Mouse (Mus musculus) heart, embryonic 11.5 days (tissue): ENCODE measurements around the gene Myh7. TPM values are rescaled to one million over a fixed set of nuclear protein-coding genes. Genes with fewer than 3 reads are reported as not detected.
"Not testable (repeated sequence)": the region's sequence is repeated elsewhere in the genome, so short reads cannot be mapped to it uniquely, and the experiment has no call there.

ENCODE experiments used
- ATAC-seq: fragments of 200-750 bp; cut with Nextera tagmentation; replicated peaks from 2 replicates; pipeline ENCODE4 v1.8.0; 2017; ENCODE audit warnings: moderate library complexity; ENCODE audit not compliant: insufficient number of reproducible peaks, low FRiP score, low TSS enrichment
- H3K27ac ChIP-seq: fragments of 300-500 bp; sonication (generic); 2 replicates; pipeline ENCODE4 v1.5.1; 2014; ENCODE audit warnings: mild to moderate bottlenecking, low read depth, low read length
- H3K27me3 ChIP-seq: fragments of 300-500 bp; sonication (generic); 2 replicates; pipeline ENCODE4 v1.6.1; 2014; ENCODE audit warnings: mild to moderate bottlenecking, low read length, mixed read lengths; ENCODE audit not compliant: control insufficient read depth, insufficient read depth
- H3K36me3 ChIP-seq: fragments of 300-500 bp; sonication (generic); 2 replicates; pipeline ENCODE4 v1.6.1; 2014; ENCODE audit warnings: mild to moderate bottlenecking, low read length, moderate library complexity, mixed read lengths; ENCODE audit not compliant: control insufficient read depth, insufficient read depth
- H3K4me1 ChIP-seq: fragments of 300-500 bp; sonication (generic); 2 replicates; pipeline ENCODE4 v1.6.1; 2014; ENCODE audit warnings: low read length; ENCODE audit not compliant: control insufficient read depth, insufficient read depth
- H3K4me2 ChIP-seq: fragments of 300-500 bp; sonication (generic); 2 replicates; pipeline ENCODE4 v1.6.1; 2014; ENCODE audit warnings: mild to moderate bottlenecking, moderate library complexity
- H3K4me3 ChIP-seq: fragments of 300-500 bp; sonication (generic); 2 replicates; pipeline ENCODE4 v1.5.1; 2014; ENCODE audit warnings: low read depth, low read length
- H3K9ac ChIP-seq: fragments of 300-500 bp; sonication (generic); 2 replicates; pipeline ENCODE4 v1.6.1; 2014; ENCODE audit warnings: mild to moderate bottlenecking, low read depth, low read length, moderate library complexity
- H3K9me3 ChIP-seq: fragments of 300-500 bp; sonication (generic); replicated peaks from 2 replicates; pipeline ENCODE4 v1.6.1; 2016; ENCODE audit warnings: low read length; ENCODE audit not compliant: control insufficient read depth
- WGBS: fragments of 180-500 bp; shearing (Covaris S2); extraction: QIAGEN DNeasy Blood & Tissue Kit; methylation state at CpG from one replicate; pipeline ENCODE4 v1.1.7; 2014; ENCODE audit not compliant: insufficient replicate concordance; 5-methylcytosine and 5-hydroxymethylcytosine counted together
- polyA plus RNA-seq: library from polyadenylated mRNA; unstranded; fragments of >200 nt; fragmentation: Nextera tagmentation; extraction: Ambion mirVana; gene quantifications from 2 replicates; pipeline ENCODE4 v1.2.1, GENCODE M21; 2014

Myh7 gene
- 3,446 and 4,122 TPM in 2 replicates for polyA plus RNA-seq

- peak; percentile 45 for ATAC-seq
- Histone ChIP-seq H3K4me2 (peak within 1 kb of the TSS; percentile 70), H3K9ac (peak within 1 kb of the TSS; percentile 91), H3K27ac (peak within 1 kb of the TSS; percentile 99), H3K36me3 (peaks cover 5% of the 10 kb centered on the region), H3K9me3 (no peaks in the 10 kb centered on the region), H3K4me3 (peak within 1 kb of the TSS; percentile 46), H3K27me3 (peaks cover 7% of the 10 kb centered on the region; the same call in 1 of the 2 replicates), H3K4me1 (peaks cover 20% of the 10 kb centered on the region)
- WGBS = 27% methylated on average over 11 of the region's 11 CpGs
Measured at GRCm38 (mm10) chr14:54994136-54994868, at the start of gene Myh7. Gene Myh7, minus strand, starts transcription at chr14:54994626.

DNA sequence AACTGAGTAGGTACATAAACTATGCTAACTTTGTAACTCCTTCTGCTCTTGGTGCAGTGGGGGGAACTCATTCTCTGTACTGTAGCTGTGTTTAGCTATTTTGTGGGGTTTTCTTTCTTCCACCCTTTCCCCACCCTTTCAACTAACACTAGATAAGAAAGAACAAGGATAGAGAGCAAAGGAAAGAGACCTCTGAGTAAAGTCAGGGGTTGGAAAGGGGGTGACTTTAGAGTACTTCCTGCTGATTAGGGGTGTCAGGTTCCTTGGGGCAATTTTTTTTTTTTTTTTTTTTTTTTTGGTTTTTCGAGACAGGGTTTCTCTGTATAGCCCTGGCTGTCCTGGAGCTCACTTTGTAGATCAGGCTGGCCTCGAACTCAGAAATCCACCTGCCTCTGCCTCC is 49.3 kb upstream of the Myh7 start:
- no CpG with 5 or more reads among the region's 2 CpGs for WGBS
- not testable (repeated sequence) for H3K4me1 ChIP-seq, H3K4me3 ChIP-seq, H3K9me3 ChIP-seq, H3K27ac ChIP-seq, H3K36me3 ChIP-seq, H3K27me3 ChIP-seq, H3K4me2 ChIP-seq, H3K9ac ChIP-seq, ATAC-seq

- 43% methylated on average over 19 of the region's 19 CpGs for WGBS
- Histone ChIP-seq H3K4me1 (peaks cover 7% of the 10 kb centered on the region), H3K9ac (no peak overlapping the region), H3K4me2 (no peak overlapping the region), H3K27me3 (no peaks in the 10 kb centered on the region), H3K4me3 (no peak overlapping the region), H3K36me3 (no peaks in the 10 kb centered on the region), H3K9me3 (no peaks in the 10 kb centered on the region), H3K27ac (no peak overlapping the region)
- no peak for ATAC-seq
Measured at GRCm38 (mm10) chr14:55032695-55033225, 38.3 kb upstream of the Myh7 start.

DNA sequence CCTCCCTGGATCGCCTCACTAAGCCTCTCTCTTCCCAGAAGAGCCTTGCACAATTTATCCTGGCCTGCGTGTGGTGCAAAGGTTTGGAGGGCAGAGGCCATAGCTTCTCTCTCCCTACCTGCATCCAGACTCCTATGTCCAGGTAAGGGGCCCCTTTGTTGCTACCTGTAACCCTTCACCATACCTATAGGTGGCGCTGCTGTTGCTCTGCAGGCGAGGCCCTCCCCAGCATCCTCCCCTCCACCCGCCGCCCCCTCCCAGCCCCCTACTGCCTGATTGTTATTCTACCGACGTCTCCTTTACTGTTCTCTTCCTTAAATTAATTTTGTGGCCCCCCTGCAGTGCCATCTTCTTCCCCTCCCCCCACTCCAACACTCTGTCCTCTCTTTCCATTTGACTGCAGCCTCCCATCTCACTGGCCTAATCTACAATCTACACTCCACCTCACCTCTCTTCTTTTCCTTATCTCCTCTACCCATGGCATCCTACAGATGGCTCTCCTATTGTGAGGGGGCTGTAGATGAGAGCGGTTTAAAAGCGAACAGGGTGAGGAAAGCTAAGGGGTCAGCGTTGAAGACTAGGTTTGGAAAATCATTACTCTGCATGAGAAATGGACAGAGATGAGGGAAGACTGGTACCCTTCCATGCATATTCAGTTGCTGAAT is 34.7 kb upstream of the Myh7 start:
- no peaks in the 10 kb centered on the region for H3K27me3 ChIP-seq
- no peak overlapping the region for H3K27ac ChIP-seq
- H3K9me3 ChIP-seq = no peaks in the 10 kb centered on the region
- H3K4me3 ChIP-seq = no peak overlapping the region
- no peak for ATAC-seq
- H3K4me2 ChIP-seq = no peak overlapping the region
- 6% methylated on average over 11 of the region's 11 CpGs for WGBS
- H3K36me3 ChIP-seq = no peaks in the 10 kb centered on the region
- H3K9ac ChIP-seq = no peak overlapping the region
- peaks cover 7% of the 10 kb centered on the region for H3K4me1 ChIP-seq

DNA sequence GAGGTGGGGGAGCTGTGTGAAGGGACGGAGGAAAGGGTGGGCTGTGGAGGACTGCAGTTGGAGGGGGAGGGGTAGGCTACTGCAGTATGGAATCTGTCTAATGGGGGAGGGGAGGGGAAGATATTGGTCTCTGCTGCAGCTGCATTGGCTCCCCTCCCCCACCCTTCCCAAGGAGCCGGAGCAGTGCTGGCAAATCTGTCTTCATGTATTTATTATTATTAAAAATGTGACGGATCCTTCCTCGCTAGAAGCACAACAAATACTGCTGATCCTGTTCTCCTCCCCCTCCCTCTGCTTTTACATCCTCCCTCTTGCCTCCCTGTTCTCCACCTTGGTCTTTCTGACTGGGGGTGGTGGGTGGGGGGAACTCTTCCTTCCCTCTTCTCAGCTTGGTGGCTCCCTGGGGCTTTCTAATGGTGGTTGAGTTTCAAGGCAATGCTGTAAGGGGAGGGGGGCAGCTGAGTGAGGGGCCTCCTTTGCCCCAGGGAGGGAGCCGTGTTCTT is 34.0 kb upstream of the Myh7 start:
- peaks cover under 1% of the 10 kb centered on the region; the same call in 1 of the 2 replicates for H3K36me3 ChIP-seq
- WGBS = 6% methylated on average over 5 of the region's 5 CpGs
- H3K4me3 ChIP-seq = no peak overlapping the region
- H3K4me1 ChIP-seq = peaks cover 7% of the 10 kb centered on the region
- H3K9me3 ChIP-seq = no peaks in the 10 kb centered on the region
- no peak overlapping the region for H3K4me2 ChIP-seq
- no peak overlapping the region for H3K27ac ChIP-seq
- no peaks in the 10 kb centered on the region for H3K27me3 ChIP-seq
- ATAC-seq = 0 out of 2 replicates have a peak, but pooled peaks have one; percentile 38
- H3K9ac ChIP-seq = no peak overlapping the region

- Histone ChIP-seq H3K9me3 (no peaks in the 10 kb centered on the region), H3K4me3 (no peak overlapping the region), H3K27me3 (no peaks in the 10 kb centered on the region), H3K9ac (no peak overlapping the region), H3K27ac (no peak overlapping the region), H3K4me1 (peaks cover 7% of the 10 kb centered on the region), H3K4me2 (no peak overlapping the region), H3K36me3 (peaks cover 6% of the 10 kb centered on the region)
- 29% methylated on average over 6 of the region's 6 CpGs for WGBS
- ATAC-seq = no peak
Measured at GRCm38 (mm10) chr14:55027653-55028052, 33.2 kb upstream of the Myh7 start.

GRCm38 (mm10) chr14:55027251-55027650 is 32.8 kb upstream of the Myh7 start:
- no peak overlapping the region for H3K4me2 ChIP-seq
- H3K9me3 ChIP-seq = no peaks in the 10 kb centered on the region
- WGBS = 6% methylated on average over 5 of the region's 5 CpGs
- no peak overlapping the region for H3K27ac ChIP-seq
- no peak; the same call in 1 of the 2 replicates for ATAC-seq
- H3K4me3 ChIP-seq = no peak overlapping the region
- H3K27me3 ChIP-seq = no peaks in the 10 kb centered on the region
- H3K4me1 ChIP-seq = peaks cover 7% of the 10 kb centered on the region
- no peak overlapping the region for H3K9ac ChIP-seq
- H3K36me3 ChIP-seq = peaks cover 6% of the 10 kb centered on the region

DNA sequence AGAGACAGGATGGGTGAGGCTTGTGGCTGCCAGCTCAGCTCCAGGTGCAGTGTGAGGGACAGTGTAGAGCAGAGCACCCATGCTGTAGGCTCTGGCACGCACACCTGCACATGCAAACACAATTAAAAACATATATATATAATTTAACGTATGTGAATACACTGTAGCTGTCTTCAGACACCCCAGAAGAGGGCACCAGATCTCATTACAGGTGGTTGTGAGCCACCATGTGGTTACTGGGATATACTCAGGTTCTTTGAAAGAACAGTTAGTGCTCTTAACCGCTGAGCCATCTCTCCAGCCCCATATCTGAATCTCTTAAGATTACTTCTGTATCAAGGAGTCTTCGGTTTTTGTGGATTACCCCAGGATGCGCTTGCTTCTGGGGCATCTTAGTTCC is 31.1 kb upstream of the Myh7 start:
- WGBS = 76% methylated on average over 5 of the region's 5 CpGs
- H3K27me3 ChIP-seq = no peaks in the 10 kb centered on the region
- peaks cover 7% of the 10 kb centered on the region for H3K4me1 ChIP-seq
- no peaks in the 10 kb centered on the region for H3K9me3 ChIP-seq
- peaks cover 14% of the 10 kb centered on the region for H3K36me3 ChIP-seq
- H3K27ac ChIP-seq = no peak overlapping the region
- ATAC-seq = no peak
- no peak overlapping the region for H3K4me3 ChIP-seq
- H3K9ac ChIP-seq = no peak overlapping the region
- no peak overlapping the region for H3K4me2 ChIP-seq
